ENCODE assay signal across 8 mouse cellular contexts in genomic region chr2:122630465-122631225, GRCm38 (mm10). TPM values are rescaled to one million over a fixed set of nuclear protein-coding genes. Genes with fewer than 3 reads are reported as not detected.
DNase-seq lines count a peak whose midpoint lies in the region; ATAC-seq lines count a peak whose summit lies in the region.

No protein-coding gene starts in this region.

- intact Hi-C loops in left cerebral cortex, postnatal 10 days (cut with DNase I) = loop anchor here (10.0 kb wide), 1 partner anchor 124 kb away; no protein-coding TSS in a partner anchor

- peak; percentile 79 for ATAC-seq in megakaryocyte progenitor cell, adult 5-6 weeks (replicated peaks; ENCODE audit: poor library complexity)

- DNase-seq in adrenal gland, adult (ENCODE audit: inconsistent age in 2 of 2, low spot score in 1 of 2) = peak; percentile 91 to 96
- DNase-seq in embryo, embryonic 10 days (ENCODE audit: low spot score) = peak; percentile 92
- peak; percentile 85 for DNase-seq in gastrocnemius, postnatal 10 days
- peak; percentile 96 for DNase-seq in induced T-regulatory cell, adult 2 months (ENCODE audit: low read depth)
- DNase-seq in left cerebral cortex, postnatal 10 days (ENCODE audit: extremely low spot score in 1 of 2, low spot score in 2 of 2) = peak; percentile 87 to 93
- peak; percentile 94 to 95 for DNase-seq in right cerebral cortex, postnatal 10 days (ENCODE audit: low spot score in 2 of 2)
- DNase-seq in urinary bladder, postnatal 14 days (ENCODE audit: low spot score) = peak; percentile 87

RNA-seq across cellular contexts. Expression of gene AA467197, which starts 6.1 kb away (rescaled TPM):
- total RNA-seq in gastrocnemius, postnatal 10 days (2021) = under 1 TPM in 1 of 2 experiments, not detected in 1; 0.34 TPM
- under 1 TPM in 1 of 2 experiments, not detected in 1; 0.99 TPM for total RNA-seq in left cerebral cortex, postnatal 10 days (2021)
- 4.2 and 5.9 TPM in 2 replicates for total RNA-seq in megakaryocyte progenitor cell, adult 5-6 weeks (2015)
- 5.4 and 7.4 TPM in 2 replicates for total RNA-seq in megakaryocyte progenitor cell, adult 5-6 weeks (2017)

RNA-seq across cellular contexts. Expression of gene Gatm, which starts 19.5 kb away (rescaled TPM):
- 100 to 1,000 TPM; 181 to 186 TPM for total RNA-seq in gastrocnemius, postnatal 10 days (2021)
- 10 to 100 TPM; 64.7 to 71.5 TPM for total RNA-seq in left cerebral cortex, postnatal 10 days (2021)
- 199 and 209 TPM in 2 replicates for total RNA-seq in megakaryocyte progenitor cell, adult 5-6 weeks (2015)
- total RNA-seq in megakaryocyte progenitor cell, adult 5-6 weeks (2017) = 131 and 133 TPM in 2 replicates

Comparison
In these comparisons a context has a peak if more than half of its experiments do, and no peak if none do; other contexts are left out.
1. Peak in every context shown above with its lines: DNase-seq and ATAC-seq.